Mouse (Mus musculus): ENCODE measurements around the gene Sit1. TPM values are rescaled to one million over a fixed set of nuclear protein-coding genes. Genes with fewer than 3 reads are reported as not detected.
A peak's percentile ranks its signal among the peaks of the same experiment; 100 is the strongest.

Sit1 gene
- total RNA-seq (2021), result not detected

GRCm38 (mm10) chr4:43483535-43484091, at the start of gene Sit1:
Sit1 (minus strand) TSS chr4:43483734.
- intact Hi-C loops (cut with DNase I), result no loop called here
- DNase-seq, result no peak

- no peak for DNase-seq
- intact Hi-C loops (cut with DNase I), result no loop called here
These were observed 49.7 kb upstream of the Sit1 start for GRCm38 (mm10) chr4:43533270-43533669.

DNA sequence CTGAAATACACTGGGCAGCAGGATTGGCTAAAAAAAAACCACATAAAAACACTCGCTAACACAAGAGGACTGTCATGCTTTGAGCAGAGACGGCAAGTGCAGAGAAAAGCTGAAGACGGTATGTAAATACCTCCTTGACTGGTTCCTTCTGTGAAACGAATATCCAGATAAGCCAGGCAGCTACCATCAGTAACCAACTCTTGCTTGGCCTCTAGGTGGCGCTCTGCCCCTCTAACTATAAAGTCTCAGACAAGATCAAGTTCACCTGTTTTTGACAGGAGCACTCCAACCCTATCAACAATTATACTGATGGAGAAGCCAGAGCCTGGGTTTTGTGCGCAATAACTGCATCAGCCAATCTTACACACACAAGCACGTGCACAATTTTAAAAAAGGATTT, 47.0 kb upstream of the Sit1 start:
- DNase-seq, result peak; percentile 71
- intact Hi-C loops (cut with DNase I), result no loop called here

- intact Hi-C loops (cut with DNase I), result no loop called here
- no peak for DNase-seq
These were observed 46.6 kb upstream of the Sit1 start for GRCm38 (mm10) chr4:43530081-43530501.

DNA sequence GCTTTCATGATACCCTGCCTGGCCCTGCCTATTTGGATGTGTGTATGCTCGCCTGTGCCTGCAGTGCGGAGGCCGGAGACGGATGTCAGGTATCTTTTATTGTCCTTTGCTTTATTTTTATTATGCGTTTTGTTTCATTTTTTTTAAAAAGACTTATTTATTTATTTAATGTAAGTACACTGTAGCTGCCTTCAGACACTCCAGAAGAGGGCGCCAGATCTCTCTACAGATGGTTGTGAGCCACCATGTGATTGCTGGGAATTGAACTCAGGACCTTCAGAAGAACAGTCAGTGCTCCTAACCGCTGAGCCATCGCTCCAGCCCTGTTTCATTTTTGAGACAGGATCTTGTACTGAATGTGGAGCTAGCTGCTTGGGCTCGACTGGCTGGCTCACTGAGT, 45.0 kb upstream of the Sit1 start:
- DNase-seq, result no peak
- intact Hi-C loops (cut with DNase I), result no loop called here

GRCm38 (mm10) chr4:43527880-43528279, 44.3 kb upstream of the Sit1 start:
- no peak for DNase-seq
- intact Hi-C loops (cut with DNase I), result no loop called here

DNA sequence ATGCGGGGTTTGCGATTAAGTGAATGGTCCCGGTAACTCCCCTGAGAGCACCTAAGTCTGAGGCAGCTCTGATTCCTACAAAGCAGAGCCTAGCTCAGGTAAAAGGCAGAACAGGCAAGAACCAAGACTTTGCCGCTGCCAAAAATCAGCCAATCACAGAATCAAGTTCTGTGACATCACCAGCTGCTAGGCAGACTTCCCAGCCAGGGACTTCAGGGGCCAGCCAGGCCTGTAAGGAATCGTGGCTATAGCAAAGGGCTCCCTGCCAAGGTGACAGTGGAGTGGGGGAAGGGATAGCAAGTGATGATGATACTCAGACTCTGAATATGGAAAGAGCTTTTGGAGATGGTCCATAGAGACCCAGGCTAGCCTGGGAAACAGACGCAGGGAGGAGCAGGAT, 36.4 kb upstream of the Sit1 start:
- intact Hi-C loops (cut with DNase I), result no loop called here
- peak; percentile 90 for DNase-seq

DNA sequence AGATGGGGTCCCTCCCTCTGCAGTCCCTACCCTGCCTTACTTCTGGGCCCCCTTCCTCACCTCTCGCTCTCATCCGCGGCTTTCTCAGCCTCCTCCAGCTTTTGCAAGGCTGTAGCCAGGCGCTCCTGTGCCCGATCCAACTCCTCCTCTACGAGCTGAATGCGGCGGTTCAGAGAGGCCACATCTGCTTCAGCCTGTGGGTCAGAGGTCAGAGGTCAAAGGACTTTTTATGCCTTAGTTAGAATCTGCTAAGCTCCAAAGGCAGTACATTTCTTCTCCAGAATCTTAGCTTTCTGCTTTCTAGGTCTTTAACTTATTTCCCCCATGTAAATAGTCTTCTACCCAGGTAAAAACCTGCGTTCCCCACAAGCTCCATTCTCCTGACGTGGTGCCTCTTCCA, 36.0 kb upstream of the Sit1 start:
- DNase-seq, result no peak
- intact Hi-C loops (cut with DNase I), result no loop called here

GRCm38 (mm10) chr4:43515764-43516708, 32.5 kb upstream of the Sit1 start:
- DNase-seq, result no peak

GRCm38 (mm10) chr4:43513791-43514190, 30.3 kb upstream of the Sit1 start:
- intact Hi-C loops (cut with DNase I), result no loop called here

More at GRCm38 (mm10) chr4:43515764-43516708, 32.5 kb upstream of the Sit1 start:
- intact Hi-C loops (cut with DNase I), result no loop called here

GRCm38 (mm10) chr4:43513300-43513699, 29.8 kb upstream of the Sit1 start:
- intact Hi-C loops (cut with DNase I), result no loop called here
- DNase-seq, result no peak

More at GRCm38 (mm10) chr4:43513791-43514190, 30.3 kb upstream of the Sit1 start:
- no peak for DNase-seq

DNA sequence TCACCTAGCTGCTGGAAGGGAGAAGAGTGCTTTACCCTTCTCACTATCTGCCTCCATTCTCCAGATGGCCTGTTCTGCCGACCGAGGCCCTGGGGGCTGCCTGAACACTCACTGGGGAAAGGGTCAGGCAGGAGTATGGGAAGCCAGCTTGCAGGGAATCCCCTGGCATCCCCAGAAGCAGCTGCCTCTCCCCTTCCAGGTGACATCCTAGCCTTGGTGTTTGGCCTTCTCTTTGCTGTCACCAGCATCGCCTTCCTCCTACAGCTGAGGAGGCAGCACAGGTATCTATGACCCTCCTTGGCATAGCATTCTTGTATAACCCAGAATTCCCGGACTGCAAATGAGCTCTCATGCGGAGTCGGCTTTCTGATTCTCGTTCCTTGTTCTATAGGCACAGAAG, 29.1 kb upstream of the Sit1 start:
- intact Hi-C loops (cut with DNase I), result no loop called here
- no peak for DNase-seq

- no peak for DNase-seq
- intact Hi-C loops (cut with DNase I), result no loop called here
These were observed 28.3 kb upstream of the Sit1 start for GRCm38 (mm10) chr4:43511675-43512454.

DNA sequence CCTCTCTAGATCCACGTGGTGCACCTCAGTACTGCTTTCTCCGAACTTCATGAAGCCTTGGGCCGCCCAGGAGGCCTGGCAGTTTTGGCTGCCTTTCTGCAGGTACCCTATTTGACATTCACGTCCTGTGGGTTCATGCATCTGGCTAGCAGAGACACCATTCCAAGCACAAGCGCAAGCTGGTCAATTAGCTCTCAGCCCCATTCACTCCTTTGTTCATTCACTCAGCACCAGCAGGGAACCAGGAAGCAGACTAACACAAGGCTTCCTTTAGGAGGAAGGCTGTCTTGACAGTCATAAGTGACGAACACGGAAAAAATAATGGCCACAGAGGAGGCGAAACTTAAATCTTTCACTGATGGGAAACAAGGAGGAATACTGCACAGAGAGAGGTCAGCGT, 25.6 kb upstream of the Sit1 start:
- intact Hi-C loops (cut with DNase I), result no loop called here
- no peak for DNase-seq

DNA sequence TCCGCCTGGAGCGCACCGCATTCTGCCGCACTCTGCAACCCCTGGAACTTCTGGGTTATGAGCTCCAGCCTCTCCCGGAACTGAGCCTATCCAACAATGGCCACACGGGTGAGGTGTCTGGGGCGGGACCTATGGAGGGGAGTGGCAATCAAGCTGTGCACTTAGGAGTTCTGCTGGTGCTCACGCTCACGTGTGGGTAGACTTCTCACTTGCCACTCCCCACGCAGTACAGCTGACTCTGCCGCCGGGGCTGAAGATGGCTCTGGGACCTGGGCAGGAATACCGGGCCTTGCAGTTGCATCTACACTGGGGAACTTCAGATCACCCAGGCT, 25.1 kb upstream of the Sit1 start:
- intact Hi-C loops (cut with DNase I), result no loop called here
- DNase-seq, result no peak

GRCm38 (mm10) chr4:43507938-43508665, 24.6 kb upstream of the Sit1 start:
- intact Hi-C loops (cut with DNase I), result no loop called here
- DNase-seq, result no peak

DNA sequence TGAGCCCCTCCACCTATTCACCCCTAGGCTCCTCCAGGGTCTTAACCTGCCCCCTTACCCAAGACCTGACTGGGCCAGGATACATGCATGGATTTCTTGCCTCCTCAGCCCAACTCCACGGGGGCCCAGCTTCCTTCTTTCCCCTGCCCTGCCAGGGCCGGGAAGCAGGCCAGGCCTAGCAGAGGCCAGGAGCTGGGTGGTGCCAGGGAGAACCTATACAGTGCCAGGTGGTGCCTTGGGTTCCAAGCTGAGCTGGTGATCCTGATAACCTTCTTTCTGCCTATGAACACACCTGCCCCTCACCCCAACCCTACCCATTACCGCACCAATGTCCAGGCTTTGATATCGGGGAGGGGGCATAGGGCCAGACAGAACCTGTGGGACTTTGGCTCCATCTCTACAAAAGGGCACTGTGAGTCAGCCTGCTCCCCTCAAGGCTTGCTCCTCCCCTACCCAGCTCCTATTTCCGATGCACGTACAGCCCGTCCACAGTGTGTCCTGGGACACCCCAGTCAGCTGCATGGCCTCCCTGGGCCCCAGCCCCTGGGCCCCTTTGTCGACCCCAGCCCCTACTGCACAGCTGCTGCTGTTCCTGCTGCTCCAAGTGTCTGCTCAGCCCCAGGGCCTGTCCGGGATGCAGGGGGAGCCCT, 23.1 kb upstream of the Sit1 start, which contains the start of gene Car9:
Car9 (plus strand) TSS at position 431 of the 650 bp plus-strand sequence.
- peak; percentile 78 for DNase-seq
- intact Hi-C loops (cut with DNase I), result no loop called here

GRCm38 (mm10) chr4:43506074-43506473, 22.5 kb upstream of the Sit1 start:
- intact Hi-C loops (cut with DNase I), result no loop called here
- no peak for DNase-seq

GRCm38 (mm10) chr4:43504269-43504668, 20.7 kb upstream of the Sit1 start:
- intact Hi-C loops (cut with DNase I), result no loop called here
- no peak for DNase-seq

DNA sequence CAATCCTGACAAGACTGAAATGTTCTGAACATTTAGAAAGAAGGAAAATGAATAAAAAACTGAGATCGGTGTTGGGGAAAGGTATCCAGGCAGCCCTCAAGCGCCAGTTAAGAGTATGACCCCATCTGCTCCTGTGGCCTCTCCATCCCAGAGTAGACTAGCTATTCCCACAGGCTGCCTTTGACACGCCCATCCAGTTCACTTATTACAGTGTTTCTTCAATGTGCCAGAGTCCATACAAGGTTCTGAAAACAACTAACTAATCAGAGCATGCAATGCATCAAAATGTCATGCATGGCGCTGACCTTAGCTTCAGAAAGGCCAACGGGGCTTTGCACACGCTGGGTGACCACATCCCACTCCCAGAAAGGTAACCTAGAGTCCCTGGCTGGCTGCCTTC, 20.0 kb upstream of the Sit1 start:
- intact Hi-C loops (cut with DNase I), result no loop called here

More for the DNA sequence above, 20.0 kb upstream of the Sit1 start:
- DNase-seq, result no peak

All from left cerebral cortex, postnatal 4 days (tissue).